Mouse (Mus musculus) midbrain, embryonic 14.5 days (tissue): ENCODE data around the gene Gm45234. TPM values are rescaled to one million over a fixed set of nuclear protein-coding genes. Genes with fewer than 3 reads are reported as not detected.

ENCODE experiments used
- ATAC-seq: fragments of 200-750 bp; cut with Nextera tagmentation; 2 replicates; pipeline ENCODE4 v1.8.0; 2017; ENCODE audit warnings: moderate number of reproducible peaks, moderate library complexity; ENCODE audit not compliant: low FRiP score, low TSS enrichment
- DNase-seq: peaks from one replicate; pipeline ENCODE4 v3.0.0-alpha.2; 2015
- H3K27ac ChIP-seq: fragments of 300-500 bp; sonication (generic); replicated peaks from 2 replicates; pipeline ENCODE4 v1.5.1; 2014; ENCODE audit warnings: mild to moderate bottlenecking, low read depth, low read length, moderate library complexity
- H3K27me3 ChIP-seq: fragments of 300-500 bp; sonication (generic); 2 replicates; pipeline ENCODE4 v1.6.1; 2014; ENCODE audit warnings: low read length, control low read depth, mixed read lengths; ENCODE audit not compliant: control insufficient read depth, insufficient read depth
- H3K36me3 ChIP-seq: fragments of 300-500 bp; sonication (generic); 2 replicates; pipeline ENCODE4 v1.6.1; 2014; ENCODE audit warnings: low read length, control low read depth; ENCODE audit not compliant: control insufficient read depth, insufficient read depth
- H3K4me1 ChIP-seq: fragments of 300-500 bp; sonication (generic); 2 replicates; pipeline ENCODE4 v1.6.1; 2014; ENCODE audit warnings: mild to moderate bottlenecking, antibody characterized with exemption, low read length, control low read depth; ENCODE audit not compliant: control insufficient read depth, insufficient read depth
- H3K4me2 ChIP-seq: fragments of 300-500 bp; sonication (generic); 2 replicates; pipeline ENCODE4 v1.6.1; 2014; ENCODE audit warnings: mild to moderate bottlenecking, low read length, moderate library complexity
- H3K4me3 ChIP-seq: fragments of 300-500 bp; sonication (generic); replicated peaks from 2 replicates; pipeline ENCODE4 v1.5.1; 2014; ENCODE audit warnings: low read depth, low read length
- H3K9ac ChIP-seq: fragments of 300-500 bp; sonication (generic); replicated peaks from 2 replicates; pipeline ENCODE4 v1.6.1; 2014; ENCODE audit warnings: mild to moderate bottlenecking, low read length, moderate library complexity
- H3K9me3 ChIP-seq: fragments of 300-500 bp; sonication (generic); 2 replicates; pipeline ENCODE4 v1.6.1; 2016; ENCODE audit warnings: low read length, control low read depth, mixed read lengths; ENCODE audit not compliant: control insufficient read depth
- WGBS: fragments of 180-500 bp; shearing (Covaris S2); extraction: QIAGEN DNeasy Blood & Tissue Kit; methylation state at CpG from one replicate; pipeline ENCODE4 v1.1.7; 2014; 5-methylcytosine and 5-hydroxymethylcytosine counted together
- polyA plus RNA-seq: library from polyadenylated mRNA; unstranded; fragments of >200 nt; fragmentation: Nextera tagmentation; extraction: Ambion mirVana; gene quantifications from 2 replicates; pipeline ENCODE4 v1.2.1, GENCODE M21; 2014

The Gm45234 gene
- polyA plus RNA-seq, 1 experiment from 2014 or later = not detected

GRCm38 (mm10) chr6:124711824-124712782 lies 43.7 kb downstream of the Gm45234 start, which contains the start of the genes Emg1 and Phb2:
Gene Emg1, minus strand, starts transcription at chr6:124712178.
Gene Phb2, plus strand, starts transcription at chr6:124712336.
- H3K4me3 ChIP-seq = peak within 1 kb of the TSS; percentile 94
- DNase-seq (peak; percentile 99), ATAC-seq (peak; percentile 98)
- H3K9ac ChIP-seq = peak within 1 kb of the TSS; percentile 90
- peaks cover 45% of the 10 kb centered on the region for H3K36me3 ChIP-seq
- peak within 1 kb of the TSS; percentile 81 for H3K27ac ChIP-seq
- WGBS = under 1% methylated on average over 74 of the region's 76 CpGs
- no peaks in the 10 kb centered on the region for H3K9me3 ChIP-seq
- H3K27me3 ChIP-seq = no peaks in the 10 kb centered on the region
- H3K4me2 ChIP-seq = peak within 1 kb of the TSS; percentile 66
- peaks cover 28% of the 10 kb centered on the region for H3K4me1 ChIP-seq

- Histone ChIP-seq H3K4me1 (peaks cover 24% of the 10 kb centered on the region), H3K4me2 (no peak overlapping the region), H3K9ac (no peak overlapping the region), H3K27me3 (no peaks in the 10 kb centered on the region), H3K27ac (no peak overlapping the region), H3K36me3 (peaks cover 40% of the 10 kb centered on the region), H3K4me3 (no peak overlapping the region), H3K9me3 (no peaks in the 10 kb centered on the region)
- ATAC-seq (no peak), DNase-seq (no peak)
- WGBS = 96% methylated on average over 10 of the region's 10 CpGs
Measured at GRCm38 (mm10) chr6:124708289-124708889, 47.4 kb downstream of the Gm45234 start.

GRCm38 (mm10) chr6:124706061-124706627 lies 49.7 kb downstream of the Gm45234 start:
- no peak for DNase-seq
- H3K27ac ChIP-seq = no peak overlapping the region
- no peak overlapping the region for H3K4me3 ChIP-seq
- H3K4me1 ChIP-seq = peaks cover 15% of the 10 kb centered on the region
- no peak overlapping the region for H3K4me2 ChIP-seq
- ATAC-seq = no peak
- whole genome bisulfite sequencing = 91% methylated on average over 5 of the region's 5 CpGs
- peaks cover 63% of the 10 kb centered on the region for H3K36me3 ChIP-seq
- H3K9ac ChIP-seq = no peak overlapping the region
- H3K27me3 ChIP-seq = no peaks in the 10 kb centered on the region
- no peaks in the 10 kb centered on the region for H3K9me3 ChIP-seq

DNA sequence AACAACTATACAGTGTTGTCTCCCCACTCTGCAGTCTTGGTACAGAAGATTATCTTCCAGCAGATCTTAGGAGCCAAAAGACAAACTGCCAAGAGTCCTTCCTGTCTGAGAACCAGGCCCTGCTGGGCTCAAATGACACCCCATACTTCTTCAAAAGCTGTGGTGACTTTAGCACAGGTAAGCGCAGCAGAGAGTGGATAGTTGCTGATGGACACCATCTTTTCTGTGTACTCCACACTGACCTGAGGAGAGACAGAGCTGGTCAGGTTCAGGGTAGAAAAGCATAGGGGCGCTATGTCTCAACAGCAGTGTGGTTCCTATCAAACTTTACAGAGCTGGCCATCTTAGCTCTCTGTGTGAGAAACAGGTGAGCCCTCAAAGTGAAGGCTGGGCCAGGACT lies 51.4 kb downstream of the Gm45234 start:
- Histone ChIP-seq H3K4me3 (no peak overlapping the region), H3K27ac (no peak overlapping the region), H3K9ac (no peak overlapping the region), H3K4me1 (0 out of 2 replicates have a peak, but pooled peaks cover under 1% of the 10 kb centered on the region), H3K9me3 (no peaks in the 10 kb centered on the region), H3K36me3 (peaks cover 76% of the 10 kb centered on the region), H3K27me3 (no peaks in the 10 kb centered on the region), H3K4me2 (no peak overlapping the region)
- DNase-seq (no peak), ATAC-seq (no peak)
- WGBS = 97% methylated on average over 2 of the region's 2 CpGs

DNA sequence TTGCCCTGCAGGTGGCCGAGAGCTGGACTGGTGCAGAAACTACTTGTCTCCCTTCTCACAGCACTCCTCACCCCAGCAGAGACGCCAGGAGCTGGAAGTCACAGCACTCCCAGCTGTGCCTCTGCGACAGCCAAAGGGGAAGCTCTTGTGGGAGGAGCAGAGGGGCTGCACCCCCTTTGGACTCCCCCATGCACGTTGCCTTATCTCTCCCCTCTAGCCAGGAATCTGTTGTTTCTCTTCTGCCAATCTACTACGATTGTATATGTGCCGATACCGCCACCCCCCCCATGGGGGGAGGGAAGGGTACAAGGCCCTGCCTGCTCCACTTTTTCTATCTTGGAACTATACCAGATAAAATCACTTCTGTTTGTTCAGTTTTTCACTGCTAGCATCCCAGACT lies 52.0 kb downstream of the Gm45234 start:
- Histone ChIP-seq H3K4me2 (no peak overlapping the region), H3K27ac (no peak overlapping the region), H3K27me3 (no peaks in the 10 kb centered on the region), H3K4me1 (no peaks in the 10 kb centered on the region), H3K4me3 (no peak overlapping the region), H3K9me3 (no peaks in the 10 kb centered on the region), H3K9ac (no peak overlapping the region), H3K36me3 (peaks cover 76% of the 10 kb centered on the region)
- no peak for DNase-seq
- ATAC-seq = no peak
- 85% methylated on average over 7 of the region's 7 CpGs for WGBS

DNA sequence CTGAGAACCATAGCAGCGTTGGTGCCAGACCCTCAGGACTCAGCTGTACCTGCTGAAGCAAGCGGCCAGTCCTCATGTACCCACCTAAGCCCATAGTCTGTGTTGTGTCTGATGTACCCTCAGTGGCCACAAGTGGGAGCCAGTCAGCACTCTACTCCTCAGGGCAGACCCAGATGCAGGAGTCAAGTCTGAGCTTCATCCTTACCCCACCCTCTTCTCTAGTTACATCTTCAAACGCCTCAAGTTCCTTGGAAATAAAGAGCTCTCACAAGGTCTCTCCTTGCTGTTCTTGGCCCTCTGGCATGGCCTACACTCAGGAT lies 53.1 kb downstream of the Gm45234 start:
- Histone ChIP-seq H3K36me3 (peaks cover 71% of the 10 kb centered on the region), H3K4me3 (no peak overlapping the region)
- 54% methylated on average over 3 of the region's 3 CpGs for WGBS

DNA sequence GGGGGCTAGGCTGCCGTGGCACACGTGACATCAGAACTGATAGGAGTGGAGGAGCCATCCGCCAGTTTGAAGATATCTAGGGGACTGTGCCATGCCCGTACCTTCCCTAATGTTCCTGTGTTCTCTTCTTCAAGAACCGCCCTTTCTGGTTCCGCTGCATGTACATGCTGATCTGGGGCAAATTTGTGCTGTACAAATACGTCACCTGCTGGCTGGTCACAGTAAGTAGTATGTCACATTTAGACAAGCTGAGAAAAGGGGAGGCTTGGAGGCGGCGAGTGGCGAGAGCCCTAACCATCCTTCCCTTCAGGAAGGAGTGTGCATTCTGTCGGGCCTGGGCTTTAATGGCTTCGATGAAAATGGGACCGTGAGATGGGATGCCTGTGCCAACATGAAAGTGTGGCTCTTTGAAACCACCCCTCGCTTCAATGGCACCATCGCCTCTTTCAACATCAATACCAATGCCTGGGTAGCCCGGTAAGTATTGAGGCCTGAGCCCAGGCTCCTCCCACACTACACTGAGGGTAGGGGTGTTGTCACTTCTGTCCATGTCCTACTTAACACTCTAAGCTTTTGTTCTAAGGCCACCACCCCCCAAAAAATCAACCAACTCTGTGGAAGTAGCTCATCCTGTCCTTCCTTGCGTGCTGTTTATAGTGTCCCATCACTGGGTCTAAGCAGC lies 53.6 kb downstream of the Gm45234 start:
- WGBS = 92% methylated on average over 17 of the region's 17 CpGs
- H3K4me3 ChIP-seq = no peak overlapping the region
- H3K4me1 ChIP-seq = no peaks in the 10 kb centered on the region
- H3K36me3 ChIP-seq = peaks cover 69% of the 10 kb centered on the region
- no peak overlapping the region for H3K4me2 ChIP-seq
- H3K9ac ChIP-seq = no peak overlapping the region
- no peaks in the 10 kb centered on the region for H3K9me3 ChIP-seq
- ATAC-seq = peak; percentile 38; the same call in 1 of the 2 replicates
- H3K27ac ChIP-seq = no peak overlapping the region
- H3K27me3 ChIP-seq = no peaks in the 10 kb centered on the region
- no peak for DNase-seq

More for the DNA sequence above, 53.1 kb downstream of the Gm45234 start:
- ATAC-seq (peak; percentile 59; the same call in 1 of the 2 replicates), DNase-seq (peak; percentile 79)
- Histone ChIP-seq H3K27ac (no peak overlapping the region), H3K27me3 (no peaks in the 10 kb centered on the region), H3K9me3 (no peaks in the 10 kb centered on the region), H3K4me2 (no peak overlapping the region), H3K9ac (no peak overlapping the region), H3K4me1 (no peaks in the 10 kb centered on the region)

- WGBS = 81% methylated on average over 8 of the region's 8 CpGs
- no peaks in the 10 kb centered on the region for H3K27me3 ChIP-seq
- H3K9ac ChIP-seq = no peak overlapping the region
- ATAC-seq = no peak
- H3K4me2 ChIP-seq = no peak overlapping the region
- peak; percentile 24 for DNase-seq
- peaks cover 66% of the 10 kb centered on the region for H3K36me3 ChIP-seq
- H3K4me3 ChIP-seq = no peak overlapping the region
- no peak overlapping the region for H3K27ac ChIP-seq
- H3K9me3 ChIP-seq = no peaks in the 10 kb centered on the region
- H3K4me1 ChIP-seq = no peaks in the 10 kb centered on the region
Measured at GRCm38 (mm10) chr6:124701338-124701737, 54.5 kb downstream of the Gm45234 start.
